Mouse (Mus musculus): ENCODE measurements at regions not wholly inside any gene's neighbourhood (a gene's known extent, or its start where the extent isn't known, plus 50 kb on each side); places are given as distances from the start of the nearest gene placed in this dataset.

DNA sequence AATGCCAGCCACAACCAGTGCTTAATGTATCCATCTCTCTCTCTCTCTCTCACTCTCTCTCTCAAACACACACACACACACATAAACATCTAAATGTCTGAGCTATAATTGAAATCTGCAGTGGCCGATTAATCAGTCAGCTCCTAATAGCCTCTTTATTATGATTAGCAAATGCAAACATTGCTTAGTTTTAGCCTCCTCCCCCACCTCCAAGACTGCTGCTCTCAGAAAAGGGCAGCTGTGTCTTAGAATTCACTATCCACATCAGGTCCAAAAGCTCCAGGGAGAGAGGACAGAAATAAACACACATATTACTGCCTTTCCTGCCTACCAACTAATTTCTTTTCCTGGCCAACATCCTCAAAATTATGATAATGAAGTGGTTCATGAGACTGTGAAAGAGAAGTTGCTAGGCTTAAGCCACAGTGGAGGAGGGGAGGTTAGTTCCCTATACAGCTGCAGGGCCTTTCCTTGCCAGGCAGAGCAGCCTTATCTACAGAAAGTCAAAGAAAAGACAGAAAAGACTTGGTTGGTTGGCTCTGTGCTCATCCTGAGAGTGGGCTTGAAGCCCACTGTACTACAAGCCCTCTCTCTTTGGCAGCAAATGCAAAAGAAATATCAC, 442.7 kb upstream of the Tbl1xr1 start:
- WGBS (ENCODE audit: insufficient replicate concordance), result 39% methylated on average over 1 of the region's 1 CpGs
- no peaks in the 10 kb centered on the region for H3K9me3 ChIP-seq (ENCODE audit: control insufficient read depth, low read length)
- ATAC-seq (ENCODE audit: insufficient read depth) (no peak), DNase-seq (ENCODE audit: low read depth in 3 of 3, low spot score in 3 of 3) (no peak)
- TF ChIP-seq EP300 (IDR thresholded peaks at IDR 0.05; ENCODE audit: low read depth), result no peak
- no peak for TF ChIP-seq CTCF (IDR thresholded peaks at IDR 0.05; ENCODE audit: low read depth)
- no peak overlapping the region for H3K9ac ChIP-seq (replicated peaks)
- no peaks in the 10 kb centered on the region for H3K27me3 ChIP-seq (ENCODE audit: control insufficient read depth, insufficient read depth, low read length)
- no peak overlapping the region for H3K4me2 ChIP-seq (ENCODE audit: low read depth)
- no peaks in the 10 kb centered on the region for H3K36me3 ChIP-seq (replicated peaks; ENCODE audit: control insufficient read depth, insufficient read depth, low read depth)
- H3K4me3 ChIP-seq (ENCODE audit: insufficient read depth in 1 of 2, low read depth in 2 of 2, low read length in 2 of 2), result no peak overlapping the region
- H3K27ac ChIP-seq, result no peak overlapping the region
- H3K4me1 ChIP-seq (replicated peaks; ENCODE audit: control insufficient read depth in 2 of 2, insufficient read depth in 2 of 2, low read length in 1 of 2), result no peaks in the 10 kb centered on the region

DNA sequence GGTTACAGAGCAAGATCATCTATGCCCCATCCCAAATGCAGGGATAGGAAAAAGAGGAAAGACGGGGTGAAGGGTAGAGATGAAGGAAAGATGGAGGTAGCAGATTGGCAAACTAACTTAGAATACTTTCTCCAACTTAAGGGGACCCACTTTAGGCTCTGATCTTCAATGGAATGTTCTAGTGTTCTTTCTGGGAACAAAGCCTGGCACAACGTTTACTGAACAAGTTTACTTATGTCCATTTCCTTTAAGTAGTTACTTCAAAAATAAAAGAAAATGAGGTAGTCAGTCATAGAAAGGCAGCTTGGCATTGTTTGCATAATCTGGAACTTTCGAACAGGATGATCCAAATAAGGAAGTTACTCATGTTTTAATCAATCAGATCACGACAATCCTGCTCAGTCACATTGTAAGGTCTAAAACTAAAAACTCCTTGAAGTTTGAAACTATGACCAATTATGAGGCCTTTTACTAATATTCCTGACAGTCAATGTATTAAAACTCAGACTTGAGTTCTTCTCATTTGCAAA, 441.7 kb upstream of the Tbl1xr1 start:
- Histone ChIP-seq H3K4me2 (ENCODE audit: low read depth) (no peak overlapping the region), H3K27ac (no peak overlapping the region), H3K4me1 (replicated peaks; ENCODE audit: control insufficient read depth in 2 of 2, insufficient read depth in 2 of 2, low read length in 1 of 2) (no peaks in the 10 kb centered on the region), H3K9ac (replicated peaks) (no peak overlapping the region), H3K9me3 (ENCODE audit: control insufficient read depth, low read length) (no peaks in the 10 kb centered on the region), H3K4me3 (ENCODE audit: insufficient read depth in 1 of 2, low read depth in 2 of 2, low read length in 2 of 2) (no peak overlapping the region), H3K36me3 (replicated peaks; ENCODE audit: control insufficient read depth, insufficient read depth, low read depth) (no peaks in the 10 kb centered on the region), H3K27me3 (ENCODE audit: control insufficient read depth, insufficient read depth, low read length) (no peaks in the 10 kb centered on the region)
- ATAC-seq (ENCODE audit: insufficient read depth) (no peak), DNase-seq (ENCODE audit: low read depth in 3 of 3, low spot score in 3 of 3) (no peak)
- WGBS (ENCODE audit: insufficient replicate concordance), result 42% methylated on average over 4 of the region's 4 CpGs
- TF ChIP-seq CTCF (IDR thresholded peaks at IDR 0.05; ENCODE audit: low read depth) (no peak), EP300 (IDR thresholded peaks at IDR 0.05; ENCODE audit: low read depth) (no peak)

DNA sequence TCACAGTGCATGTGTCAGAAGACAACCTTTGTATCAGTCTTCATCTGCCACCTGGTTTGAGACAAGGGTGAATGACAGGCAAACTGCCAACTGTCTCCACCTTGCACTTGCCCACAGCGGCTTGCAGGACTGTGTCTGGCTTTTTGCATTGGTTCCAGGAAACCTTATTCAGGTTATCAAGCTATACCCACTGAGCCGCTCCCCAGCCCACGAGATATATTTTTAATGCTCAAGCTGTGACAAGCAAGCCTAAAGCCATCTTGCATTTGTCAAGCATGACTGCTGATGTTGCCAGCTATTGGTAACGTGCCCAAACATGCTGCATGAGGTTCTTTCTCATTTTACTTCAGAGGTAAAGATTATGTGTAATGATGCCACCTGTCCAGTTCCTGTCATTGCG, 437.6 kb upstream of the Tbl1xr1 start:
- TF ChIP-seq CTCF (IDR thresholded peaks at IDR 0.05; ENCODE audit: low read depth) (no peak), EP300 (IDR thresholded peaks at IDR 0.05; ENCODE audit: low read depth) (no peak)
- ATAC-seq (ENCODE audit: insufficient read depth), result no peak
- Histone ChIP-seq H3K9ac (replicated peaks) (no peak overlapping the region), H3K9me3 (ENCODE audit: control insufficient read depth, low read length) (no peaks in the 10 kb centered on the region), H3K27me3 (ENCODE audit: control insufficient read depth, insufficient read depth, low read length) (no peaks in the 10 kb centered on the region), H3K4me1 (replicated peaks; ENCODE audit: control insufficient read depth in 2 of 2, insufficient read depth in 2 of 2, low read length in 1 of 2) (no peaks in the 10 kb centered on the region), H3K36me3 (replicated peaks; ENCODE audit: control insufficient read depth, insufficient read depth, low read depth) (no peaks in the 10 kb centered on the region), H3K4me3 (ENCODE audit: insufficient read depth in 1 of 2, low read depth in 2 of 2, low read length in 2 of 2) (no peak overlapping the region), H3K27ac (no peak overlapping the region), H3K4me2 (ENCODE audit: low read depth) (no peak overlapping the region)
- no peak for DNase-seq (ENCODE audit: low read depth in 3 of 3, low spot score in 3 of 3)
- WGBS (ENCODE audit: insufficient replicate concordance), result 66% methylated on average over 5 of the region's 5 CpGs

DNA sequence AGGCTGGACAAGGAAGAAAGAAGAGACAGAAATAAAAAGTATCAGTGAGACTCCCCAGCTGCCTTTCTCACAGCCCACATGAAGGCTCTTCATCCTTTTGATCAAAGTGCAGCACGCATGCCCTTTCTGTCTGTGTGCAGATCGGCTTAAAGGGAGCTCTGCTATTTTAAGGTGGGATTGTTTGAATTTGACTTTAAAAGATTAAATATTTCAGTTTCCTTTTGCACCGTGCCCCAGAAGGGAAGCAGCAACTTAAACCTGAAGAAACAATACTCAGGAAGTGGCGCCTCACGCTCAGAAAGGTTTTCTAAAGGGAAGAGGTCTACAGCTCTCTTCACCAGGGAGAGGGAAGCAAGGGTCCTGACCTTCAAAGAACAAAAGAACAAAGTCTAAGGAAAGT, 436.9 kb upstream of the Tbl1xr1 start:
- H3K27ac ChIP-seq, result no peak overlapping the region
- H3K27me3 ChIP-seq (ENCODE audit: control insufficient read depth, insufficient read depth, low read length), result no peaks in the 10 kb centered on the region
- no peaks in the 10 kb centered on the region for H3K36me3 ChIP-seq (replicated peaks; ENCODE audit: control insufficient read depth, insufficient read depth, low read depth)
- no peak for DNase-seq (ENCODE audit: low read depth in 3 of 3, low spot score in 3 of 3)
- no peak overlapping the region for H3K4me2 ChIP-seq (ENCODE audit: low read depth)
- no peaks in the 10 kb centered on the region for H3K9me3 ChIP-seq (ENCODE audit: control insufficient read depth, low read length)
- H3K9ac ChIP-seq (replicated peaks), result no peak overlapping the region
- WGBS (ENCODE audit: insufficient replicate concordance), result 27% methylated on average over 5 of the region's 5 CpGs
- no peak for TF ChIP-seq CTCF (IDR thresholded peaks at IDR 0.05; ENCODE audit: low read depth)
- TF ChIP-seq EP300 (IDR thresholded peaks at IDR 0.05; ENCODE audit: low read depth), result no peak
- no peak overlapping the region for H3K4me3 ChIP-seq (ENCODE audit: insufficient read depth in 1 of 2, low read depth in 2 of 2, low read length in 2 of 2)
- no peak for ATAC-seq (ENCODE audit: insufficient read depth)
- no peaks in the 10 kb centered on the region for H3K4me1 ChIP-seq (replicated peaks; ENCODE audit: control insufficient read depth in 2 of 2, insufficient read depth in 2 of 2, low read length in 1 of 2)

DNA sequence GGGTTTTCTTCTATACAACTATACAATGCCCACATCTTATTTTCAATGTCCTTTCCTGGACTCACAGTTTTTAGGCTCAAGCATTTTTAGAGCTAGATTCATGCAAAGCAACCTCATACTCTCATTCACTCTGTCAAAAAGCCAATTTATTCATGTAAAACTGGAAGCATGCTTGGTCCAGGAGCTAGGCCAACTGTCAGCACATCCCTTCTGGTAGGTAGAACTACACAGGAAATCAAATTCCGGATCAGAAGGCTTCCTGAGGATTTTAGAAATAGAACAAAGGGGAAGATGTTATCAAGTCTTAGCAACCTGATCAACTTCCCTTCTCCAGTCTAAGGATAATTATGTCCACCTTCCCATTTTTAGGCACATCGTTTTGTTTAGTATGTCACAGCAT, 432.4 kb upstream of the Tbl1xr1 start:
- DNase-seq (ENCODE audit: low read depth in 3 of 3, low spot score in 3 of 3), result no peak

More for the DNA sequence above, 432.4 kb upstream of the Tbl1xr1 start:
- no peak for ATAC-seq (ENCODE audit: insufficient read depth)
- Histone ChIP-seq H3K27me3 (ENCODE audit: control insufficient read depth, insufficient read depth, low read length) (no peaks in the 10 kb centered on the region), H3K27ac (no peak overlapping the region), H3K4me3 (ENCODE audit: insufficient read depth in 1 of 2, low read depth in 2 of 2, low read length in 2 of 2) (no peak overlapping the region), H3K4me1 (replicated peaks; ENCODE audit: control insufficient read depth in 2 of 2, insufficient read depth in 2 of 2, low read length in 1 of 2) (no peaks in the 10 kb centered on the region), H3K9me3 (ENCODE audit: control insufficient read depth, low read length) (no peaks in the 10 kb centered on the region), H3K9ac (replicated peaks) (no peak overlapping the region), H3K36me3 (replicated peaks; ENCODE audit: control insufficient read depth, insufficient read depth, low read depth) (no peaks in the 10 kb centered on the region), H3K4me2 (ENCODE audit: low read depth) (no peak overlapping the region)
- WGBS (ENCODE audit: insufficient replicate concordance), result 24% methylated on average over 2 of the region's 2 CpGs
- no peak for TF ChIP-seq EP300 (IDR thresholded peaks at IDR 0.05; ENCODE audit: low read depth)
- no peak for TF ChIP-seq CTCF (IDR thresholded peaks at IDR 0.05; ENCODE audit: low read depth)

Data from liver, embryonic 14.5 days (tissue).